Mouse (Mus musculus): Measurements from ENCODE around the gene Lgals1. TPM values are rescaled to one million over a fixed set of nuclear protein-coding genes. Genes with fewer than 3 reads are reported as not detected.

The Lgals1 gene
- polyA plus RNA-seq, 1 experiment, result 251 TPM

GRCm38 (mm10) chr15:78948152-78948725, 21.7 kb downstream of the Lgals1 start:
- 8% methylated on average over 11 of the region's 11 CpGs for WGBS
- TF ChIP-seq POLR2A (IDR thresholded peaks at IDR 0.05; ENCODE audit: borderline replicate concordance, extremely low read depth, low read depth, low read length) (no peak), CTCF (IDR thresholded peaks at IDR 0.05; ENCODE audit: insufficient read depth, low read length) (no peak)
- no peak for DNase-seq
- H3K4me3 ChIP-seq (replicated peaks; ENCODE audit: extremely low read depth, low read depth, low read length), result no peak overlapping the region
- no peaks in the 10 kb centered on the region for H3K4me1 ChIP-seq (ENCODE audit: control insufficient read depth, insufficient read depth, low read length)

DNA sequence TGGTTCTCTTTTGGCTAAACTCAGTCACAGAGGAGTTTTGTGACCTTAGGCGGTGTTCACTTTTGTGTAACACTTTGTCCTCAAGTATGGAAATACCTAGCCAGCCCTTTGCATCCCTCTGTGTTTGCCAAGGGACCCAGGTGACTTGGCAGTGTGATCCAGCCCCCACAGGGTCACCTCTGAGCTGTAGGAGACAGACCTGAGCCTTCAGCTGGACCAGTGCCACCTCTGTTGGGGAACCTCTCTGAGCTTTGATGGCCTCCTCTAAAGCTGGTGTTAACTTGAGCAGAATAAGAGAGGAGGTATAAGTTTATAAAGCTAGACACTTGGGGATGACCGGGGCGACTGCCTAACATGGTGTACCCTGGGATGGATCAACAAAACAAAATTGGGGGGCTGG, 22.4 kb downstream of the Lgals1 start:
- TF ChIP-seq POLR2A (IDR thresholded peaks at IDR 0.05; ENCODE audit: borderline replicate concordance, extremely low read depth, low read depth, low read length) (no peak), CTCF (IDR thresholded peaks at IDR 0.05; ENCODE audit: insufficient read depth, low read length) (no peak)
- no peaks in the 10 kb centered on the region for H3K4me1 ChIP-seq (ENCODE audit: control insufficient read depth, insufficient read depth, low read length)
- DNase-seq, result no peak
- H3K4me3 ChIP-seq (replicated peaks; ENCODE audit: extremely low read depth, low read depth, low read length), result no peak overlapping the region
- WGBS, result 90% methylated on average over 3 of the region's 3 CpGs

DNA sequence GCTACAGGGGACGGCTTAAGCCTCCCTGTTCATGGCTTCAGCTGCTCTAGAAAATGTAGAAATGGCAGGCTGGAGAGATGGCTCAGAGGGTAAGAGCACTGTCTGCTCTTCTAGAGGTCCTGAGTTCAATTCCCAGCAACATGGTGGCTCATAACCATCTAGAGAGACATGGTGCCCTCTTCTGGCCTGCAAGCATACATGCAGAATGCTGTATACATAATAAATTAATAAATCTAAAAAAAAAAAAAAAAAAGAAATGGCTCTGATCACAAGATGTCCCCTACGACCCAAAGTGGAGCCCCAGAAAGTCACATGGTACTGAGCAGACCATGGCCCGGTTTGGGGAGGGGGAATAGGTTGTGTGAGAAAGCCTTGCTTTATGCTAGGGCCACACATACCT, 29.1 kb downstream of the Lgals1 start:
- DNase-seq, result no peak
- WGBS, result 68% methylated on average over 3 of the region's 3 CpGs
- TF ChIP-seq POLR2A (IDR thresholded peaks at IDR 0.05; ENCODE audit: borderline replicate concordance, extremely low read depth, low read depth, low read length) (no peak), CTCF (IDR thresholded peaks at IDR 0.05; ENCODE audit: insufficient read depth, low read length) (no peak)
- Histone ChIP-seq H3K4me3 (replicated peaks; ENCODE audit: extremely low read depth, low read depth, low read length) (no peak overlapping the region), H3K4me1 (ENCODE audit: control insufficient read depth, insufficient read depth, low read length) (no peaks in the 10 kb centered on the region)

- TF ChIP-seq CTCF (IDR thresholded peaks at IDR 0.05; ENCODE audit: insufficient read depth, low read length) (no peak), POLR2A (IDR thresholded peaks at IDR 0.05; ENCODE audit: borderline replicate concordance, extremely low read depth, low read depth, low read length) (no peak)
- H3K4me3 ChIP-seq (replicated peaks; ENCODE audit: extremely low read depth, low read depth, low read length), result no peak overlapping the region
- DNase-seq, result no peak
- H3K4me1 ChIP-seq (ENCODE audit: control insufficient read depth, insufficient read depth, low read length), result no peaks in the 10 kb centered on the region
- 67% methylated on average over 4 of the region's 4 CpGs for WGBS
Observed at GRCm38 (mm10) chr15:78956351-78956750, 29.8 kb downstream of the Lgals1 start.

DNA sequence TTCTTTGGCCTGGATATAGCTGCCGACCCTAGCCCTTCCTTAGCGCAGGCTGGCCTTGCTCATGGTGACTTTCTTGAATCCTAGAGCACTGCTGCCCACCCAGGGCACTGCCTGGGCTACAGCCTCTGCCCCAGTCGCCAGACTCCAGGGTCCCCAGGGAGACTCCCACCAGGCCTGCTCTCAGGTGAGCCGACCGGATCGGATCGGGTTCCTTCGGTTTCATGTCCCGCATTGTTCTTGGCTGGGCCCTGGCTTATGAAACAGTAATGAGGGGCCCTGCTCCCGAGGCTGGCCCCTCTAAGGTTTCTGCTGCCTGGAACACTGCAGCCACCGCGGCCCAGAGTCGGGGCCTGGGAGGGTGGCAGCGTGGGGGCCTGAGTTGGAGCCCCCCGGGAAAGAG, 30.5 kb downstream of the Lgals1 start:
- DNase-seq, result no peak
- Histone ChIP-seq H3K4me3 (replicated peaks; ENCODE audit: extremely low read depth, low read depth, low read length) (no peak overlapping the region), H3K4me1 (ENCODE audit: control insufficient read depth, insufficient read depth, low read length) (no peaks in the 10 kb centered on the region)
- TF ChIP-seq CTCF (IDR thresholded peaks at IDR 0.05; ENCODE audit: insufficient read depth, low read length), result no peak
- TF ChIP-seq POLR2A (IDR thresholded peaks at IDR 0.05; ENCODE audit: borderline replicate concordance, extremely low read depth, low read depth, low read length), result no peak
- WGBS, result 61% methylated on average over 15 of the region's 15 CpGs

DNA sequence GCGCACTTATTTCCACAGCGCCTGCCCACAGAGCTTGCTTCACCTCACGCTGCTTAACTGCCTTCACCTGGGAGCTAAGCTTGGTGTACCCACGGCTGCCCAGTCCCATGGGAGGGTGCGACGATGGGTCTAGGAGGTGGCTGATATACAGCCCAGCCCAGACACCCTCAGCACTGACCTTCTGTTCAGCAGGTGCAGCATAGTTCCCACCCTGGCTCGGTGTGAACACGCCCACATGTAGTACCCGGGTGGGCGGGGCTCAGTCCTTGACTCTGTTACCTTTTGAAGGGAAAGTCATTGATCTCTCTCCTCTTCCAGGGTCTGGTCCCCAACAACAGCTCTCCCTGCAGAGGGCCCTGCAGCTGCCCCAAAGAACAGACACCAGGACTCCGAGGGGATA, 33.0 kb downstream of the Lgals1 start:
- WGBS, result 80% methylated on average over 11 of the region's 11 CpGs
- DNase-seq, result no peak
- TF ChIP-seq CTCF (IDR thresholded peaks at IDR 0.05; ENCODE audit: insufficient read depth, low read length), result no peak
- no peak for TF ChIP-seq POLR2A (IDR thresholded peaks at IDR 0.05; ENCODE audit: borderline replicate concordance, extremely low read depth, low read depth, low read length)
- Histone ChIP-seq H3K4me1 (ENCODE audit: control insufficient read depth, insufficient read depth, low read length) (0 out of 2 replicates have a peak, but pooled peaks cover 2% of the 10 kb centered on the region), H3K4me3 (replicated peaks; ENCODE audit: extremely low read depth, low read depth, low read length) (no peak overlapping the region)

DNA sequence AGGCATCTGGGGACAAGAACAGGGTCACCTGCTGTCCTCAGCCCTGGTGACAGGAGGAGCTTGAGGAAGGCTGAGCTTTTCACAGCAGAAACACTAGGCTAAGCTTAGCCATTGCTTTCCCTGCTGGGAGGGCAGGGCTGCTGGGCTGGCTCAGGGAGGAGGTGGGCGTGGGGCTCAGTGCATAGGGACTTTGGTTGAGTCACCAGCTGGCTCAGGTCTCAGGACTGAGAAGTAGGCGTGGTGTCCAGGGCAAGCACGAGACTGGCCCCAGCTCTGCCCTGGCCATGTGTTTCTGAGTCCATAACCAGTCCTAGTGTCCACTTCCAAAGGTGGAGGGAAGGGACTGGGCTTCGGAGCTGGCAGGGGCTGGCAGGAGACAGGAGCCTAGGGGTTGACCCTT, 33.6 kb downstream of the Lgals1 start:
- 60% methylated on average over 4 of the region's 4 CpGs for WGBS
- Histone ChIP-seq H3K4me3 (replicated peaks; ENCODE audit: extremely low read depth, low read depth, low read length) (no peak overlapping the region), H3K4me1 (ENCODE audit: control insufficient read depth, insufficient read depth, low read length) (0 out of 2 replicates have a peak, but pooled peaks cover 2% of the 10 kb centered on the region)
- TF ChIP-seq CTCF (IDR thresholded peaks at IDR 0.05; ENCODE audit: insufficient read depth, low read length) (no peak), POLR2A (IDR thresholded peaks at IDR 0.05; ENCODE audit: borderline replicate concordance, extremely low read depth, low read depth, low read length) (no peak)
- DNase-seq, result no peak

- 0 out of 2 replicates have a peak, but pooled peaks cover 2% of the 10 kb centered on the region for H3K4me1 ChIP-seq (ENCODE audit: control insufficient read depth, insufficient read depth, low read length)
- peak; percentile 62 for DNase-seq
- no peak overlapping the region for H3K4me3 ChIP-seq (replicated peaks; ENCODE audit: extremely low read depth, low read depth, low read length)
- WGBS, result 32% methylated on average over 2 of the region's 2 CpGs
- TF ChIP-seq CTCF (IDR thresholded peaks at IDR 0.05; ENCODE audit: insufficient read depth, low read length), result peak; percentile 74
- no peak for TF ChIP-seq POLR2A (IDR thresholded peaks at IDR 0.05; ENCODE audit: borderline replicate concordance, extremely low read depth, low read depth, low read length)
Observed at GRCm38 (mm10) chr15:78962885-78963284, 36.4 kb downstream of the Lgals1 start.

DNA sequence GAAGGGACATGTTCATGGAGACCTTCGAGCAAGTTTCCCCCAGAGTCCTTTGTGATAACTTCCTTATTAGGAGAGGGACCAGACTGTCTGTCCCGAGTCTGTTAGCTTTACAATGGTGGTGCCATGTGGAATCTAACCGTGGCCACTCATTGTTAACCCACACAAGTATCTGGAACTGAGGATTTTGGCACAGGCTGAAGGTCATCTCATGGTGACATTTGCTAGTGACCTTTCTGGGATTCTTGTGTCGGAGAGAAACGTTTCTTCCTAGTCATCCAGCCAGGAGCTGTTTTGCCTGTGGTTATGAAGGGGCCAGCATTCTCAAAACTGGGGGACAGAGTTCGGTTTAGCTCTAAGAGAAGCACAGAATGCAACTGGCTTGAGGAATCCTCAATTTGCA, 45.1 kb downstream of the Lgals1 start:
- TF ChIP-seq POLR2A (IDR thresholded peaks at IDR 0.05; ENCODE audit: borderline replicate concordance, extremely low read depth, low read depth, low read length) (no peak), CTCF (IDR thresholded peaks at IDR 0.05; ENCODE audit: insufficient read depth, low read length) (no peak)
- Histone ChIP-seq H3K4me1 (ENCODE audit: control insufficient read depth, insufficient read depth, low read length) (no peaks in the 10 kb centered on the region), H3K4me3 (replicated peaks; ENCODE audit: extremely low read depth, low read depth, low read length) (no peak overlapping the region)
- no peak for DNase-seq
- 62% methylated on average over 6 of the region's 6 CpGs for WGBS

DNA sequence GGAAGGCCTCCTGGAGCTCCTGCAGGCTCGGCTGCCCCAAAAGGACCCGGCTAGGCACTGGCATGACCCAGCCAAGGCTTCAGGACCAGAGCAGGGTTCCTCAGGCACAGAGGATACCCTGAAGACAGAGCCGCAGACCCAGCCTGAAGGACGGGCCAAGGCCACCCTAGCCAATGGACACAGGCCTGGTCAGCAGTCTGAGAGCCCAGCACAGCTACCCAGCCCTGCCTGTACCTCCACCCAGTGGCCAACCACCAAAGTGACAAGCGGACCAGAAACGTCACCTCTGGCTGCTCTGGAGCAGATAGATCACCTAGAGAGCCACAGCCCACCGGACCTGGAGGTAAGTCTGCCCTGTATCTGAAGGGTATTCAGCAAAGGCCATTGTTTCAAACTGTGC, 47.4 kb downstream of the Lgals1 start:
- Histone ChIP-seq H3K4me1 (ENCODE audit: control insufficient read depth, insufficient read depth, low read length) (no peaks in the 10 kb centered on the region; the same call in 1 of the 2 replicates), H3K4me3 (replicated peaks; ENCODE audit: extremely low read depth, low read depth, low read length) (no peak overlapping the region)
- no peak for DNase-seq
- WGBS, result 72% methylated on average over 7 of the region's 7 CpGs
- 0 out of 2 replicates have a peak, but pooled peaks have one; percentile 13 for TF ChIP-seq CTCF (IDR thresholded peaks at IDR 0.05; ENCODE audit: insufficient read depth, low read length)
- TF ChIP-seq POLR2A (IDR thresholded peaks at IDR 0.05; ENCODE audit: borderline replicate concordance, extremely low read depth, low read depth, low read length), result no peak
